Mouse (Mus musculus) spleen, adult 2 months (tissue): Measurements from ENCODE around the gene Wdr70.

Experiments used
- CTCF ChIP-seq: fragments of 200-500 bp; IDR thresholded peaks from 2 replicates; pipeline ENCODE4 v1.5.1; 2011; ENCODE audit warnings: mild to moderate bottlenecking, inconsistent platforms; ENCODE audit not compliant: insufficient read depth, insufficient read length, insufficient replicate concordance; ENCODE audit errors: extremely low read depth
- POLR2A ChIP-seq: fragments of 200-500 bp; IDR thresholded peaks from 2 replicates; pipeline ENCODE4 v1.6.1; 2011; ENCODE audit warnings: low read depth, low read length, inconsistent platforms

GRCm38 (mm10) chr15:7950561-7950960, 148.4 kb downstream of the Wdr70 start:
- no peak for TF ChIP-seq CTCF
- no peak for TF ChIP-seq POLR2A
